Mouse (Mus musculus): ENCODE results near the gene H2afv. TPM values are rescaled to one million over a fixed set of nuclear protein-coding genes. Genes with fewer than 3 reads are reported as not detected.

H2afv gene
- polyA plus RNA-seq, 1 experiment = 37.2 TPM

GRCm38 (mm10) chr11:6440171-6440570 is 4.1 kb downstream of the H2afv start:
- no peak for TF ChIP-seq GATA1 (IDR thresholded peaks at IDR 0.05; ENCODE audit: low read length)

- no peak for TF ChIP-seq GATA1 (IDR thresholded peaks at IDR 0.05; ENCODE audit: low read length)
Observed at GRCm38 (mm10) chr11:6437667-6438066, 6.6 kb downstream of the H2afv start.

- no peak for TF ChIP-seq GATA1 (IDR thresholded peaks at IDR 0.05; ENCODE audit: low read length)
Observed at GRCm38 (mm10) chr11:6436442-6436841, 7.8 kb downstream of the H2afv start.

- no peak for TF ChIP-seq GATA1 (IDR thresholded peaks at IDR 0.05; ENCODE audit: low read length)
Observed at GRCm38 (mm10) chr11:6430186-6430585, 14.1 kb downstream of the H2afv start.

- TF ChIP-seq GATA1 (IDR thresholded peaks at IDR 0.05; ENCODE audit: low read length) = no peak
Observed at GRCm38 (mm10) chr11:6420722-6421350, 23.4 kb downstream of the H2afv start.

GRCm38 (mm10) chr11:6420283-6420703 is 23.9 kb downstream of the H2afv start:
- no peak for TF ChIP-seq GATA1 (IDR thresholded peaks at IDR 0.05; ENCODE audit: low read length)

GRCm38 (mm10) chr11:6418751-6419150 is 25.5 kb downstream of the H2afv start:
- TF ChIP-seq GATA1 (IDR thresholded peaks at IDR 0.05; ENCODE audit: low read length) = no peak

GRCm38 (mm10) chr11:6417490-6417889 is 26.8 kb downstream of the H2afv start:
- no peak for TF ChIP-seq GATA1 (IDR thresholded peaks at IDR 0.05; ENCODE audit: low read length)

GRCm38 (mm10) chr11:6417069-6417468 is 27.2 kb downstream of the H2afv start:
- TF ChIP-seq GATA1 (IDR thresholded peaks at IDR 0.05; ENCODE audit: low read length) = no peak

- TF ChIP-seq GATA1 (IDR thresholded peaks at IDR 0.05; ENCODE audit: low read length) = no peak
Observed at GRCm38 (mm10) chr11:6416405-6417034, 27.7 kb downstream of the H2afv start.

GRCm38 (mm10) chr11:6415551-6416404 is 28.5 kb downstream of the H2afv start:
- TF ChIP-seq GATA1 (IDR thresholded peaks at IDR 0.05; ENCODE audit: low read length) = no peak

- no peak for TF ChIP-seq GATA1 (IDR thresholded peaks at IDR 0.05; ENCODE audit: low read length)
Observed at GRCm38 (mm10) chr11:6414751-6415550, 29.3 kb downstream of the H2afv start, which contains the start of gene Ppia. Gene Ppia (plus strand): TSS chr11:6415443.

- TF ChIP-seq GATA1 (IDR thresholded peaks at IDR 0.05; ENCODE audit: low read length) = no peak
Observed at GRCm38 (mm10) chr11:6413264-6413663, 31.0 kb downstream of the H2afv start.

GRCm38 (mm10) chr11:6411684-6412083 is 32.6 kb downstream of the H2afv start:
- no peak for TF ChIP-seq GATA1 (IDR thresholded peaks at IDR 0.05; ENCODE audit: low read length)

GRCm38 (mm10) chr11:6410050-6410602 is 34.1 kb downstream of the H2afv start:
- no peak for TF ChIP-seq GATA1 (IDR thresholded peaks at IDR 0.05; ENCODE audit: low read length)
